ENCODE assay signal across 8 mouse cellular contexts in genomic region chr10:86158198-86158899, GRCm38 (mm10).
DNase-seq lines count a peak whose midpoint lies in the region; ATAC-seq and TF ChIP-seq lines count a peak whose summit lies in the region.

No protein-coding gene starts in this region.

- DNase-seq in lung, adult 18-20 months: peak; percentile 51 to 69
- no peak for DNase-seq in lung, adult 2 months
- peak; percentile 55 to 74 for DNase-seq in lung, postnatal 4 days
- DNase-seq in right cerebral cortex, postnatal 25 days: no peak
- no peak for DNase-seq in layer of hippocampus, postnatal 25 days (ENCODE audit: extremely low spot score in 1 of 2, low spot score in 1 of 2)
- no peak for DNase-seq in thymus, postnatal 36 days

- no peak overlapping the region for H3K4me2 ChIP-seq in heart, embryonic 13.5 days
- H3K4me2 ChIP-seq in kidney, embryonic 15.5 days: no peak overlapping the region

- peaks cover 9% of the 10 kb centered on the region for H3K4me1 ChIP-seq in lung, adult 2 months (ENCODE audit: control insufficient read depth, insufficient read depth, low read length)
- H3K4me1 ChIP-seq in heart, embryonic 13.5 days: peaks cover 17% of the 10 kb centered on the region
- H3K4me1 ChIP-seq in kidney, embryonic 15.5 days: peaks cover 27% of the 10 kb centered on the region

- no peak for ATAC-seq in heart, embryonic 13.5 days (ENCODE audit: extremely low read depth, insufficient number of reproducible peaks, low FRiP score, low TSS enrichment)
- peak; percentile 37 for ATAC-seq in kidney, embryonic 15.5 days (replicated peaks; ENCODE audit: low FRiP score)

- WGBS in lung, adult 2 months: 43% methylated on average over 8 of the region's 8 CpGs
- 74% methylated on average over 8 of the region's 8 CpGs for WGBS in heart, embryonic 13.5 days
- 49% methylated on average over 8 of the region's 8 CpGs for WGBS in kidney, embryonic 15.5 days

- H3K4me3 ChIP-seq in lung, adult 2 months (replicated peaks; ENCODE audit: extremely low read depth, low read depth, low read length): no peak overlapping the region
- no peak overlapping the region for H3K4me3 ChIP-seq in heart, embryonic 13.5 days
- H3K4me3 ChIP-seq in kidney, embryonic 15.5 days (replicated peaks): no peak overlapping the region

- H3K9ac ChIP-seq in heart, embryonic 13.5 days: peak overlapping the region; percentile 28; the same call in 1 of the 2 replicates
- no peak overlapping the region for H3K9ac ChIP-seq in kidney, embryonic 15.5 days

- TF ChIP-seq CTCF in lung, adult 2 months (IDR thresholded peaks at IDR 0.05; ENCODE audit: insufficient read depth, low read length): no peak

- TF ChIP-seq POLR2A in lung, adult 2 months (IDR thresholded peaks at IDR 0.05; ENCODE audit: borderline replicate concordance, extremely low read depth, low read depth, low read length): no peak

- 0 out of 2 replicates have a peak, but pooled peaks cover 10% of the 10 kb centered on the region for H3K27me3 ChIP-seq in heart, embryonic 13.5 days (replicated peaks)
- no peaks in the 10 kb centered on the region for H3K27me3 ChIP-seq in kidney, embryonic 15.5 days

- H3K9me3 ChIP-seq in heart, embryonic 13.5 days: no peaks in the 10 kb centered on the region
- no peaks in the 10 kb centered on the region for H3K9me3 ChIP-seq in kidney, embryonic 15.5 days (replicated peaks)

- H3K27ac ChIP-seq in heart, embryonic 13.5 days (replicated peaks): 0 out of 2 replicates have a peak overlapping the region, but pooled peaks have one; percentile 20
- peak overlapping the region; percentile 37 for H3K27ac ChIP-seq in kidney, embryonic 15.5 days

- H3K36me3 ChIP-seq in heart, embryonic 13.5 days: no peaks in the 10 kb centered on the region
- H3K36me3 ChIP-seq in kidney, embryonic 15.5 days: no peaks in the 10 kb centered on the region

Comparison
In these comparisons a context has a peak if more than half of its experiments do, and no peak if none do; other contexts are left out.
1. DNase-seq: peak in lung, adult 18-20 months (2 of 2) and lung, postnatal 4 days (2 of 2); none in lung, adult 2 months (single experiment), right cerebral cortex, postnatal 25 days (single experiment), layer of hippocampus, postnatal 25 days (0 of 2) and thymus, postnatal 36 days (0 of 2).